Mouse (Mus musculus): ENCODE results near the gene Cbln3.

- no peak for TF ChIP-seq CTCF (IDR thresholded peaks at IDR 0.05; ENCODE audit: control insufficient read depth, insufficient read depth, insufficient read length)
- TF ChIP-seq MYOG (IDR thresholded peaks at IDR 0.05; ENCODE audit: control insufficient read depth, extremely low read depth, insufficient read length), result no peak
- TF ChIP-seq CEBPB (IDR thresholded peaks at IDR 0.05; ENCODE audit: low read depth), result no peak
- no peak for TF ChIP-seq MAX (IDR thresholded peaks at IDR 0.05)
- no peak for TF ChIP-seq MYOD1 (IDR thresholded peaks at IDR 0.05; ENCODE audit: control insufficient read depth, insufficient read length, low read depth)
Measured at GRCm38 (mm10) chr14:55862186-55862585, 22.0 kb downstream of the Cbln3 start.

Data from C2C12 (cell line).